Mouse (Mus musculus) lung, postnatal 0 days (tissue): ENCODE results near the gene Arhgap5.

Experiments used
- CTCF ChIP-seq: IDR thresholded peaks from 2 replicates; pipeline ENCODE4 v1.5.1; 2016; ENCODE audit warnings: antibody characterized with exemption, mild to moderate bottlenecking
- EP300 ChIP-seq: IDR thresholded peaks from 2 replicates; pipeline ENCODE4 v1.6.1; 2016; ENCODE audit warnings: antibody characterized with exemption, mild to moderate bottlenecking, control low read depth

DNA sequence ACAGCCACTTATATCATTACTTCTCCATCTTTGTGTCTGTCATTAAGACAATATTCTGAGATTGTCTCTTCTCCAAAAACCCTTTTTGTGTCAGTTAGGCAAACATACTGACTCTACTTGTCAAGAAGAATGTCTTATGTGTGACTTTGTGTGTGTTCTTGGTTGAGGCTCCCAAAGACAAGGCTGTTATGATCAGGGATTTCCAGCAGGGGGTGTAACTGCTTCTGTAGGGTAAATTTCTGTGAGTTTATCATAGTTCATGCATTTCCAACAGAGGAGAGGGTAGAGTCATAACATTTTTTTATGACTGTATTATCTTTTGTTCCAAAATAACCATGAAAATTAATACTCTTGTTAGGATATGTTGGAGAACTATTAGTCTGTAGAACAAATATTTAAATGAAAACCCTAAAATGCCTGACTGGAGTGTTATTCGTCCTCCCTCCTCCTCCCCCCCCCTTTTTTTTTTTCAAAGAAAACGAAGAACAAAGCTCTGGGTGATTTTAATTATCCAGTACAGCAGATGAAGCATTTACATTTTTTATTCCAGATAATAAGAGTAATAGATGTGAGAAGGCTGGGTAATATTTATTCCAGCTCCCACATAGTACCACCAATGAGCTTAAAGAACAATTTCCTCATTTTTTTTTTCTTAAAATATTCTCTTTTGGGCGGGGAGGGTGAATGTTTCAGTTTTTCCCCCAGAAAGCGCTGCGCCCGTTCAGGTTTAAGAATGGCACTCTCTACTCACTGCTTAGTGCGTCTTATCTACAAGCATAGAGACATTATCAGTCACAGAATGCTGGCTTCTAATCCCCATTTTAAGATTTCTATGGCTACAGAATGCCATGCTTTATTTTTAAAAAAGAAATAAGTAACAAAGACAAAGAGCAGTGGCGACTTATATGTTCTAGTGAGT is 2.6 kb upstream of the Arhgap5 start:
- TF ChIP-seq EP300 = no peak
- TF ChIP-seq CTCF = peak; percentile 71
